Mouse (Mus musculus): ENCODE results near the gene Rapgef1.

DNA sequence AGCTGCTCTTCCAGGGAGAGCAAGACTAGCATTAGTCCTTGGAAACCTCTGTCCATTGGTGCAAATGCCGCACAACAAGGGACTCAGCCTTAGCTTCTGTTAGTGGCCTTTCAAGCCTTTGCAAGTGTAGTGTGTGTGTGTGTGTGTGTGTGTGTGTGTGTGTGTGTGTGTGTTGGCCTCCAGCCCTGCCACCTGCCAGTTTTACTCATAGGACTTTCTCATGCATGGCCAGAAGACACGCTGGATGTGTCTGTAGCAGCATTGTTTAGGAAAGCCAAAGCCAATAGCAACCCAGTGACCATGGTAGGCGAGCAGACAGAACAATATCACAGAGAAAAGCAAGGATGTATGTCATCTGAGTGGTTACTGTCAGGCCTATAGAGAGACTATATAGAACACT is 52.3 kb downstream of the Rapgef1 start:
- no peak for TF ChIP-seq GATA1 (IDR thresholded peaks at IDR 0.05; ENCODE audit: borderline replicate concordance, low read length)
- TF ChIP-seq FLI1 (IDR thresholded peaks at IDR 0.05; ENCODE audit: low read length), result no peak
